Mouse (Mus musculus) stomach, postnatal 0 days (tissue): ENCODE measurements around the gene Gm16181. TPM values are rescaled to one million over a fixed set of nuclear protein-coding genes. Genes with fewer than 3 reads are reported as not detected.

Experiments used
- ATAC-seq: fragments of 200-750 bp; cut with Nextera tagmentation; 2 replicates; pipeline ENCODE4 v1.8.0; 2017; ENCODE audit not compliant: low FRiP score, low TSS enrichment
- DNase-seq: peaks from one replicate; pipeline ENCODE4 v3.0.0-alpha.2; 2016; ENCODE audit warnings: low spot score
- H3K27ac ChIP-seq: fragments of 300-500 bp; sonication (generic); replicated peaks from 2 replicates; pipeline ENCODE4 v1.5.1; 2014; ENCODE audit warnings: mild to moderate bottlenecking, control low read depth
- H3K27me3 ChIP-seq: fragments of 300-500 bp; sonication (generic); 2 replicates; pipeline ENCODE4 v1.6.1; 2014; ENCODE audit warnings: low read length; ENCODE audit not compliant: control insufficient read depth, insufficient read depth
- H3K36me3 ChIP-seq: fragments of 300-500 bp; sonication (generic); 2 replicates; pipeline ENCODE4 v1.6.1; 2014; ENCODE audit warnings: low read length, mixed read lengths; ENCODE audit not compliant: control insufficient read depth, insufficient read depth
- H3K4me1 ChIP-seq: fragments of 300-500 bp; sonication (generic); replicated peaks from 2 replicates; pipeline ENCODE4 v1.6.1; 2014; ENCODE audit warnings: antibody characterized with exemption; ENCODE audit not compliant: control insufficient read depth, insufficient read depth
- H3K4me2 ChIP-seq: fragments of 300-500 bp; sonication (generic); replicated peaks from 2 replicates; pipeline ENCODE4 v1.6.1; 2014; ENCODE audit warnings: low read depth, mild to moderate bottlenecking, control low read depth, moderate library complexity
- H3K4me3 ChIP-seq: fragments of 300-500 bp; sonication (generic); 2 replicates; pipeline ENCODE4 v1.5.1; 2014; ENCODE audit warnings: low read depth, low read length, control low read depth
- H3K9ac ChIP-seq: fragments of 300-500 bp; sonication (generic); 2 replicates; pipeline ENCODE4 v1.6.1; 2014; ENCODE audit warnings: mild to moderate bottlenecking, low read length, control low read depth, mixed read lengths
- H3K9me3 ChIP-seq: fragments of 300-500 bp; sonication (generic); 2 replicates; pipeline ENCODE4 v1.6.1; 2016; ENCODE audit warnings: low read length; ENCODE audit not compliant: control insufficient read depth
- CTCF ChIP-seq: IDR thresholded peaks from 2 replicates; pipeline ENCODE4 v1.5.1; 2016; ENCODE audit warnings: antibody characterized with exemption, low read depth, mild to moderate bottlenecking, moderate library complexity
- EP300 ChIP-seq: optimal IDR thresholded peaks from 2 replicates; pipeline ENCODE3; 2016; ENCODE audit warnings: antibody characterized with exemption
- WGBS: fragments of 180-500 bp; shearing (Covaris S2); extraction: QIAGEN DNeasy Blood & Tissue Kit; methylation state at CpG from one replicate; pipeline ENCODE4 v1.1.7; 2014; 5-methylcytosine and 5-hydroxymethylcytosine counted together
- polyA plus RNA-seq: library from polyadenylated mRNA; unstranded; fragments of >200 nt; fragmentation: Nextera tagmentation; extraction: Ambion mirVana; gene quantifications from 2 replicates; pipeline ENCODE4 v1.2.1, GENCODE M21; 2015

Gene Gm16181
- polyA plus RNA-seq, 1 experiment from 2014 or later, result 0.27 TPM

GRCm38 (mm10) chr17:35187959-35188610 is 32.5 kb upstream of the Gm16181 start, which contains the start of gene Lst1:
TSS of gene Lst1 (minus strand) at chr17:35188439.
- Histone ChIP-seq H3K4me2 (no peak within 1 kb of the TSS), H3K27me3 (no peaks in the 10 kb centered on the region), H3K36me3 (no peaks in the 10 kb centered on the region), H3K4me3 (no peak within 1 kb of the TSS), H3K4me1 (no peaks in the 10 kb centered on the region), H3K9ac (no peak within 1 kb of the TSS), H3K9me3 (no peaks in the 10 kb centered on the region), H3K27ac (no peak within 1 kb of the TSS)
- TF ChIP-seq EP300 (no peak), CTCF (no peak)
- 49% methylated on average over 7 of the region's 7 CpGs for WGBS
- ATAC-seq (0 out of 2 replicates have a peak, but pooled peaks have one; percentile 14), DNase-seq (no peak)

GRCm38 (mm10) chr17:35189186-35189585 is 31.4 kb upstream of the Gm16181 start:
- no peak for DNase-seq
- no peak for ATAC-seq
- Histone ChIP-seq H3K4me3 (no peak overlapping the region), H3K4me1 (no peaks in the 10 kb centered on the region), H3K9me3 (no peaks in the 10 kb centered on the region), H3K9ac (no peak overlapping the region), H3K36me3 (no peaks in the 10 kb centered on the region), H3K27ac (no peak overlapping the region), H3K4me2 (no peak overlapping the region), H3K27me3 (no peaks in the 10 kb centered on the region)
- no peak for TF ChIP-seq EP300
- TF ChIP-seq CTCF, result no peak
- 69% methylated on average over 1 of the region's 1 CpGs for WGBS

- no peaks in the 10 kb centered on the region for H3K4me1 ChIP-seq
- TF ChIP-seq EP300 (no peak), CTCF (no peak)
- H3K27ac ChIP-seq, result no peak overlapping the region
- no peaks in the 10 kb centered on the region for H3K36me3 ChIP-seq
- no peak for ATAC-seq
- H3K9ac ChIP-seq, result no peak overlapping the region
- WGBS, result 63% methylated on average over 4 of the region's 4 CpGs
- H3K9me3 ChIP-seq, result no peaks in the 10 kb centered on the region
- no peaks in the 10 kb centered on the region for H3K27me3 ChIP-seq
- H3K4me3 ChIP-seq, result no peak overlapping the region
- H3K4me2 ChIP-seq, result no peak overlapping the region
- DNase-seq, result no peak
Measured at GRCm38 (mm10) chr17:35190096-35190495, 30.5 kb upstream of the Gm16181 start.

- TF ChIP-seq EP300 (no peak), CTCF (0 out of 2 replicates have a peak, but pooled peaks have one; percentile 8)
- Histone ChIP-seq H3K4me3 (no peak overlapping the region), H3K4me2 (no peak overlapping the region), H3K4me1 (no peaks in the 10 kb centered on the region), H3K9me3 (no peaks in the 10 kb centered on the region), H3K36me3 (no peaks in the 10 kb centered on the region), H3K27ac (no peak overlapping the region), H3K9ac (no peak overlapping the region), H3K27me3 (no peaks in the 10 kb centered on the region)
- no peak for DNase-seq
- WGBS, result 55% methylated on average over 2 of the region's 2 CpGs
- ATAC-seq, result no peak
Measured at GRCm38 (mm10) chr17:35191723-35192122, 28.9 kb upstream of the Gm16181 start.

- no peaks in the 10 kb centered on the region for H3K9me3 ChIP-seq
- ATAC-seq (no peak), DNase-seq (no peak)
- H3K36me3 ChIP-seq, result no peaks in the 10 kb centered on the region
- no peak overlapping the region for H3K4me2 ChIP-seq
- 84% methylated on average over 5 of the region's 5 CpGs for WGBS
- H3K9ac ChIP-seq, result no peak overlapping the region
- TF ChIP-seq EP300 (no peak), CTCF (no peak)
- no peak overlapping the region for H3K27ac ChIP-seq
- no peaks in the 10 kb centered on the region for H3K4me1 ChIP-seq
- no peaks in the 10 kb centered on the region for H3K27me3 ChIP-seq
- no peak overlapping the region for H3K4me3 ChIP-seq
Measured at GRCm38 (mm10) chr17:35192924-35193323, 27.7 kb upstream of the Gm16181 start.

- H3K4me1 ChIP-seq, result no peaks in the 10 kb centered on the region
- H3K27ac ChIP-seq, result no peak within 1 kb of the TSS
- H3K4me2 ChIP-seq, result peak within 1 kb of the TSS; percentile 78
- DNase-seq (no peak), ATAC-seq (no peak)
- TF ChIP-seq EP300 (no peak), CTCF (no peak)
- peak within 1 kb of the TSS; percentile 41 for H3K4me3 ChIP-seq
- no peaks in the 10 kb centered on the region for H3K27me3 ChIP-seq
- H3K9me3 ChIP-seq, result no peaks in the 10 kb centered on the region
- H3K9ac ChIP-seq, result no peak within 1 kb of the TSS; the same call in 1 of the 2 replicates
- H3K36me3 ChIP-seq, result no peaks in the 10 kb centered on the region
- WGBS, result 55% methylated on average over 28 of the region's 28 CpGs
Measured at GRCm38 (mm10) chr17:35193881-35194843, 26.5 kb upstream of the Gm16181 start, which contains the start of gene Ltb. TSS of gene Ltb (plus strand) at chr17:35194439.
